Mouse (Mus musculus): Measurements from ENCODE around the gene Gli2.

DNA sequence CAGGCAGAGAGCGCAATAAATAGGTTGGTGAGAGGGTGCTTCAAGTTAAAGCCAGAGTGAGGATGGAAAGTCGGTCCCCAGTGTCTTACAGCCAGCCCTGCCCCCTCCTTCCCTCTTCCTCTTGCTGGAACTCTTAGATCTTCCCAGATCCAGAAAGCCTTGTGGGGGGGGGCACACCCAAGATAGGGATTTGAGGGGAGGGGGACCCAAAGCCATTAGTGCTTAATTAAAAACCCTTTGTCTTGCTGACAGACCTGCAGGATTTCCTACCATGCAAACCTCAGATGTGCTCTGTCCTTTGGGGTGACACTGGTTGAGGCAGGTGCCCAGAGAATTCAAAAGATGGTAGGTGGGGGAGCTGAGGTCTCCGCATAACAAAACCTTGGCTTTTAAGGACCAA is 22.5 kb upstream of the Gli2 start:
- TF ChIP-seq POLR2A (IDR thresholded peaks at IDR 0.05; ENCODE audit: borderline replicate concordance, low read depth, low read length) (no peak), CTCF (IDR thresholded peaks at IDR 0.05; ENCODE audit: low read depth, low read length) (no peak)
